Comparison of ENCODE assay signal across 22 mouse cellular contexts in the genomic region with DNA sequence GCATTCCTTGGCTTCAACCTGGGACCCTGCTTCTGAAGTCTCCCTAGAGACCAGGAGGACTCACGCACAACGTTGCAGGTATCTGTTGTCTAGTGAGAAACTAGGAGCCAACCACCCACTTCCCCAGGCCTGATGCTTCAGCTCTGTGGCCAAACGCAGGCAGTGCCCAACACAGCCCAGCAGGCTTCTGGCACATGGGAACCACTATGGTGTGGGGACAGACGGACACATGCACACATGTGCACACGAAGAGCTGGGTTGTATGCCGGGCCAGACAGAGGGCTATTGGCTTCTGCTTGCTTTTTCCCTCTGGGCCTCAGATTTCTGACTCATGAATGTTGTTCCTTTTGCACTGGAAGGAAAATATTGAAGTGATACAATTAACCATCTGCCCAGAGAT. TPM values are rescaled to one million over a fixed set of nuclear protein-coding genes. Genes with fewer than 3 reads are reported as not detected.
DNase-seq lines count a peak whose midpoint lies in the region; TF ChIP-seq lines count a peak whose summit lies in the region.
"Had no signal": no experiment of that assay in that cellular context is flagged by ENCODE, and none has a peak within 500 bp of the region (broad histone marks: within the 10 kb centered on the region; RNA-seq: fewer than 3 reads in every experiment).

No protein-coding gene starts in this region.

- TF ChIP-seq CTCF in heart, adult 2 months (IDR thresholded peaks at IDR 0.05) = no peak

- H3K79me2 ChIP-seq in heart, adult 2 months (replicated peaks; ENCODE audit: control insufficient read depth, insufficient read depth, low read length) = peaks cover 16% of the 10 kb centered on the region

- no peak overlapping the region for H3K4me3 ChIP-seq in heart, adult 2 months
- H3K4me3 ChIP-seq: embryonic facial prominence, embryonic 12.5 days; forebrain, embryonic 13.5 days; heart, embryonic 12.5 days; liver, embryonic 13.5 days had no signal

- peak overlapping the region; percentile 45 for H3K27ac ChIP-seq in heart, adult 2 months
- H3K27ac ChIP-seq: embryonic facial prominence, embryonic 12.5 days; forebrain, embryonic 13.5 days; liver, embryonic 13.5 days; stomach, postnatal 0 days had no signal

- H3K4me1 ChIP-seq in heart, adult 2 months (ENCODE audit: control insufficient read depth, insufficient read depth, low read length) = peaks cover 46% of the 10 kb centered on the region
- H3K4me1 ChIP-seq: liver, embryonic 13.5 days had no signal

- no peak for TF ChIP-seq POLR2A in heart, adult 2 months (IDR thresholded peaks at IDR 0.05; ENCODE audit: insufficient read depth, low read depth, low read length)

- peak; percentile 27 for DNase-seq in adrenal gland, adult 2 months
- no peak for DNase-seq in adrenal gland, adult 18-20 months (ENCODE audit: low spot score in 2 of 2)
- peak; percentile 84 to 90 for DNase-seq in cerebellum, postnatal 10 days
- no peak for DNase-seq in cerebellum, adult 8-10 months
- no peak for DNase-seq in heart, adult 2 months
- DNase-seq in heart, postnatal 4 days = no peak
- peak; percentile 75 for DNase-seq in MN1 (ENCODE audit: low spot score)
- no peak for DNase-seq in urinary bladder, postnatal 4 days (ENCODE audit: low spot score in 2 of 2)
- DNase-seq: gastrocnemius, postnatal 14 days; heart, adult 11 months; heart, postnatal 10 days; kidney, adult 9 months; liver, embryonic 13.5 days; lung, adult 2 months; lung, postnatal 14 days; thymus, adult 2 months; thymus, postnatal 4 days had no signal

- intact Hi-C loops in heart, adult 2 months (cut with DNase I) = no loop called here

- H3K27me3 ChIP-seq in heart, adult 2 months (ENCODE audit: control insufficient read depth, insufficient read depth, low read length) = no peaks in the 10 kb centered on the region
- H3K27me3 ChIP-seq: forebrain, embryonic 13.5 days; liver, embryonic 13.5 days had no signal

- peak overlapping the region; percentile 17; the same call in 1 of the 2 replicates for H3K9ac ChIP-seq in heart, adult 2 months (ENCODE audit: low read depth, low read length)
- H3K9ac ChIP-seq: embryonic facial prominence, embryonic 12.5 days; forebrain, embryonic 13.5 days; heart, embryonic 12.5 days; liver, embryonic 13.5 days had no signal

- no peak for TF ChIP-seq EP300 in heart, adult 2 months (IDR thresholded peaks at IDR 0.05; ENCODE audit: insufficient read depth, low read depth, low read length)

- peaks cover 42% of the 10 kb centered on the region for H3K36me3 ChIP-seq in heart, adult 2 months (ENCODE audit: control insufficient read depth, insufficient read depth, low read length)
- H3K36me3 ChIP-seq: liver, embryonic 13.5 days had no signal

- 47% methylated on average over 6 of the region's 6 CpGs for WGBS in heart, adult 2 months

RNA-seq across cellular contexts. Expression of a gene that starts 44.7 kb away (rescaled TPM):
- total RNA-seq in adrenal gland, adult 2 months (2021) = 10 to 100 TPM; 37.2 to 48.9 TPM
- polyA plus RNA-seq in adrenal gland, adult 2 months (2012; rRNA removed) = 6.3 and 8.5 TPM in 2 replicates
- total RNA-seq in adrenal gland, adult 18-20 months (2021) = 100 to 1,000 TPM in 1 of 2 experiments, 10 to 100 TPM in 1; 30.9 to 107 TPM
- total RNA-seq in heart, adult 2 months (2021) = 10 to 100 TPM; 53.1 to 60.7 TPM
- 12.9 and 25.4 TPM in 2 replicates for polyA plus RNA-seq in heart, adult 2 months (2012; rRNA removed)
- 10 to 100 TPM; 24.0 to 29.6 TPM for total RNA-seq in heart, postnatal 4 days (2021)
- total RNA-seq: megakaryocyte progenitor cell, adult 5-6 weeks had no signal

Comparison
In these comparisons a context has a peak if more than half of its experiments do, and no peak if none do; other contexts are left out.
1. DNase-seq: peak in adrenal gland, adult 2 months (single experiment), cerebellum, postnatal 10 days (2 of 2) and MN1 (single experiment); none in adrenal gland, adult 18-20 months (0 of 2), cerebellum, adult 8-10 months (single experiment), heart, adult 2 months (0 of 2), heart, postnatal 4 days (single experiment) and urinary bladder, postnatal 4 days (0 of 2).